Mouse (Mus musculus): ENCODE data around the gene Ppp1r9b. TPM values are rescaled to one million over a fixed set of nuclear protein-coding genes. Genes with fewer than 3 reads are reported as not detected.

Ppp1r9b gene
- polyA plus RNA-seq, 1 experiment from 2014 or later = 11.8 TPM

GRCm38 (mm10) chr11:94985140-94985539 lies 5.7 kb upstream of the Ppp1r9b start:
- H3K27me3 ChIP-seq (ENCODE audit: insufficient read depth, poor library complexity, severe bottlenecking) = no peaks in the 10 kb centered on the region
- H3K9me3 ChIP-seq = no peaks in the 10 kb centered on the region
- H3K27ac ChIP-seq = 0 out of 2 replicates have a peak overlapping the region, but pooled peaks have one; percentile 2
- H3K36me3 ChIP-seq = no peaks in the 10 kb centered on the region
- WGBS = 44% methylated on average over 1 of the region's 1 CpGs
- no peak for DNase-seq (ENCODE audit: low spot score)
- peaks cover 45% of the 10 kb centered on the region for H3K4me1 ChIP-seq (replicated peaks)
- H3K4me3 ChIP-seq = no peak overlapping the region

DNA sequence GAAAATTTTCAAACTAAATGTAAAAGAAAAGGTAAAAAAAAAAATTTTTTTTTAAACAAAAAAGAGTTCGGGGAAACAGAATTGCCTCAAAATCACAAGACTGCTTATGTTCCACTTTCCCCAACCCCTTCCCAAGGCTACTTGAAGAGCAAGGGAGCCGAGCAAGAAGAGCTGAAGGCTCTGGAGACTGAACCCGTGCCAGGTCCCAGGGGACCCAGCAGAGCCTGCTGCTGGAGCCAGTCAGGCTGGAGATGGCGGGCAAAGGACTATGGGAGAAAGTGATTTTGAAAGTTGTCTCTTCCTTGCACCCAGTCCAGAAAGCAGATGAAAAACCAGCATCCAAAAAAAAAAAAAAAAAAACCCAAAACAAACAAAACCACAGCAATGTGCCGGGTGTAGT lies 5.0 kb upstream of the Ppp1r9b start:
- H3K36me3 ChIP-seq = no peaks in the 10 kb centered on the region
- DNase-seq (ENCODE audit: low spot score) = no peak
- peaks cover 52% of the 10 kb centered on the region for H3K4me1 ChIP-seq (replicated peaks)
- H3K9me3 ChIP-seq = no peaks in the 10 kb centered on the region
- 78% methylated on average over 5 of the region's 5 CpGs for WGBS
- no peaks in the 10 kb centered on the region for H3K27me3 ChIP-seq (ENCODE audit: insufficient read depth, poor library complexity, severe bottlenecking)
- H3K27ac ChIP-seq = no peak overlapping the region
- no peak overlapping the region for H3K4me3 ChIP-seq

- Histone ChIP-seq H3K27ac (0 out of 2 replicates have a peak overlapping the region, but pooled peaks have one; percentile 75), H3K9me3 (no peaks in the 10 kb centered on the region), H3K4me1 (replicated peaks) (peaks cover 53% of the 10 kb centered on the region), H3K27me3 (ENCODE audit: insufficient read depth, poor library complexity, severe bottlenecking) (no peaks in the 10 kb centered on the region), H3K4me3 (no peak overlapping the region), H3K36me3 (no peaks in the 10 kb centered on the region)
- DNase-seq (ENCODE audit: low spot score) = no peak
- 75% methylated on average over 2 of the region's 2 CpGs for WGBS
Observed at GRCm38 (mm10) chr11:94986435-94986834, 4.4 kb upstream of the Ppp1r9b start.

DNA sequence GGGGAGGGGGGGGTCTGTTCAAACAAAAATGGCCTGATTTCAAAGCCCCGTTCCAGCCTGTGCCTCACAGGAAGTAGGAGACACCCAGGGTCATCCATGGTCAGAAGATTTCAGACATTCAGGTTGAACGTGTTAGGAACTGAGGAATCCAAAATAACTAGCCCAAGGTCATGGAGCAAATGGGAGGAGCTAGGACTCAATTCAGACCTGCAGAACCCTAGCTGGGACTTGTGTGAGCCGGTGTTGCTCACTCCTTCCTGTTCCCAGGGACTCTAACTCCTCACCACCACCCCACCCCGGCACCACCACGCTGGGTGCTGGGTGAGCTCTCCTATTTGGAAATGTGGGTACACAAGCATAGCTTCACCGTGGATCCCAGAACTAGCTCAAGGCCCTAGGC lies 3.5 kb upstream of the Ppp1r9b start:
- Histone ChIP-seq H3K27ac (peak overlapping the region; percentile 75), H3K27me3 (ENCODE audit: insufficient read depth, poor library complexity, severe bottlenecking) (no peaks in the 10 kb centered on the region), H3K4me1 (replicated peaks) (peaks cover 62% of the 10 kb centered on the region), H3K36me3 (no peaks in the 10 kb centered on the region), H3K4me3 (no peak overlapping the region), H3K9me3 (no peaks in the 10 kb centered on the region)
- 52% methylated on average over 6 of the region's 6 CpGs for WGBS
- no peak for DNase-seq (ENCODE audit: low spot score)

GRCm38 (mm10) chr11:94987851-94988250 lies 3.0 kb upstream of the Ppp1r9b start:
- DNase-seq (ENCODE audit: low spot score) = no peak
- Histone ChIP-seq H3K4me1 (replicated peaks) (peaks cover 67% of the 10 kb centered on the region), H3K36me3 (no peaks in the 10 kb centered on the region), H3K4me3 (no peak overlapping the region), H3K27ac (peak overlapping the region; percentile 75; the same call in 1 of the 2 replicates), H3K9me3 (no peaks in the 10 kb centered on the region), H3K27me3 (ENCODE audit: insufficient read depth, poor library complexity, severe bottlenecking) (no peaks in the 10 kb centered on the region)
- 83% methylated on average over 8 of the region's 8 CpGs for whole genome bisulfite sequencing

- H3K27me3 ChIP-seq (ENCODE audit: insufficient read depth, poor library complexity, severe bottlenecking) = no peaks in the 10 kb centered on the region
- H3K4me1 ChIP-seq (replicated peaks) = peaks cover 79% of the 10 kb centered on the region
- peak overlapping the region; percentile 96 for H3K4me3 ChIP-seq
- H3K9me3 ChIP-seq = no peaks in the 10 kb centered on the region
- H3K27ac ChIP-seq = peak overlapping the region; percentile 98
- WGBS = 21% methylated on average over 10 of the region's 10 CpGs
- peak; percentile 22 for DNase-seq (ENCODE audit: low spot score)
- H3K36me3 ChIP-seq = peaks cover 3% of the 10 kb centered on the region; the same call in 1 of the 2 replicates
Observed at GRCm38 (mm10) chr11:94988780-94989561, 1.9 kb upstream of the Ppp1r9b start.

- H3K36me3 ChIP-seq = peaks cover 6% of the 10 kb centered on the region
- H3K4me1 ChIP-seq (replicated peaks) = peaks cover 85% of the 10 kb centered on the region
- no peaks in the 10 kb centered on the region for H3K9me3 ChIP-seq
- WGBS = under 1% methylated on average over 12 of the region's 12 CpGs
- H3K27ac ChIP-seq = peak overlapping the region; percentile 98
- peak overlapping the region; percentile 96 for H3K4me3 ChIP-seq
- peak; percentile 91 for DNase-seq (ENCODE audit: low spot score)
- H3K27me3 ChIP-seq (ENCODE audit: insufficient read depth, poor library complexity, severe bottlenecking) = no peaks in the 10 kb centered on the region
Observed at GRCm38 (mm10) chr11:94989562-94990017, 1.2 kb upstream of the Ppp1r9b start.

- DNase-seq (ENCODE audit: low spot score) = no peak
- peaks cover 13% of the 10 kb centered on the region for H3K36me3 ChIP-seq
- peaks cover 89% of the 10 kb centered on the region for H3K4me1 ChIP-seq (replicated peaks)
- H3K9me3 ChIP-seq = no peaks in the 10 kb centered on the region
- WGBS = 47% methylated on average over 6 of the region's 6 CpGs
- H3K4me3 ChIP-seq = peak overlapping the region; percentile 96
- peak overlapping the region; percentile 98 for H3K27ac ChIP-seq
- no peaks in the 10 kb centered on the region for H3K27me3 ChIP-seq (ENCODE audit: insufficient read depth, poor library complexity, severe bottlenecking)
Observed at GRCm38 (mm10) chr11:94990102-94990748, 610 bp upstream of the Ppp1r9b start.

DNA sequence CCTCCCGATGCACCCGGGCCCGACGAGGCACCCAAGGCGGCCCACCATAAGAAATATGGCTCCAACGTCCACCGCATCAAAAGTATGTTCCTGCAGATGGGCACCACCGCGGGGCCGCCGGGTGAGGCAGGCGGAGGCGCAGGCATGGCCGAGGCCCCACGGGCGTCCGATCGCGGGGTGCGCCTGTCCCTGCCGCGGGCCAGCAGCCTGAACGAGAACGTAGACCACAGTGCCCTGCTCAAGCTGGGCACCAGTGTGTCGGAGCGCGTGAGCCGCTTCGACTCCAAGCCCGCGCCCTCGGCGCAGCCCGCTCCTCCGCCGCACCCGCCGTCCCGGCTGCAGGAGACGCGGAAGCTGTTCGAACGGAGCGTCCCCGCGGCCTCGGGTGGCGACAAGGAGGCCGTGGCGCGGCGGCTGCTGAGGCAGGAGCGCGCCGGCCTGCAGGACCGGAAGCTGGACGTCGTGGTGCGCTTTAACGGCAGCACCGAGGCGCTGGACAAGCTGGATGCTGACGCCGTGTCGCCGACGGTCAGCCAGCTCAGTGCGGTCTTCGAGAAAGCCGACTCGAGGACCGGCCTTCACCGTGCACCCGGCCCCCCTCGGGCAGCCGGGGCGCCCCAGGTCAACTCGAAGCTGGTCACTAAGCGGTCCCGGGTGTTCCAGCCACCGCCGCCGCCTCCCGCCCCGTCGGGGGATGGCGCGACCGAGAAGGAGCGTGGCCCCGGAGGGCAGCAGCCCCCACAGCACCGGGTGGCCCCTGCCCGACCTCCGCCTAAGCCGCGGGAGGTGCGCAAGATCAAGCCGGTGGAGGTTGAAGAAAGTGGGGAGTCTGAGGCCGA lies 1.0 kb downstream of the Ppp1r9b start:
- Histone ChIP-seq H3K36me3 (peaks cover 27% of the 10 kb centered on the region), H3K27ac (peak overlapping the region; percentile 98), H3K9me3 (no peaks in the 10 kb centered on the region), H3K4me3 (peak overlapping the region; percentile 96), H3K4me1 (replicated peaks) (peaks cover 94% of the 10 kb centered on the region), H3K27me3 (ENCODE audit: insufficient read depth, poor library complexity, severe bottlenecking) (no peaks in the 10 kb centered on the region)
- under 1% methylated on average over 99 of the region's 99 CpGs for WGBS
- peak; percentile 62 for DNase-seq (ENCODE audit: low spot score)

DNA sequence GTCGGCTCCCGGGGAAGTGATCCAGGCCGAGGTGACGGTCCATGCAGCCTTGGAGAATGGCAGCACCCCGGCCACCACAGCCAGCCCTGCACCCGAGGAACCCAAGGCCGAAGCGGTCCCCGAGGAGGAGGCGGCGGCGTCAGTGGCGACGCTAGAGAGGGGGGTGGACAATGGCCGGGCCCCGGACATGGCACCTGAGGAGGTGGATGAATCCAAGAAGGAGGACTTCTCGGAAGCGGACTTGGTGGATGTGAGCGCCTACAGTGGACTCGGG lies 1.6 kb downstream of the Ppp1r9b start:
- H3K27me3 ChIP-seq (ENCODE audit: insufficient read depth, poor library complexity, severe bottlenecking) = no peaks in the 10 kb centered on the region
- H3K4me3 ChIP-seq = peak overlapping the region; percentile 96
- peak overlapping the region; percentile 98 for H3K27ac ChIP-seq
- H3K9me3 ChIP-seq = no peaks in the 10 kb centered on the region
- DNase-seq (ENCODE audit: low spot score) = no peak
- WGBS = under 1% methylated on average over 20 of the region's 20 CpGs
- peaks cover 33% of the 10 kb centered on the region for H3K36me3 ChIP-seq
- H3K4me1 ChIP-seq (replicated peaks) = peaks cover 90% of the 10 kb centered on the region

GRCm38 (mm10) chr11:94992754-94993606 lies 2.1 kb downstream of the Ppp1r9b start:
- peak; percentile 35 for DNase-seq (ENCODE audit: low spot score)
- Histone ChIP-seq H3K27me3 (ENCODE audit: insufficient read depth, poor library complexity, severe bottlenecking) (no peaks in the 10 kb centered on the region), H3K4me1 (replicated peaks) (peaks cover 90% of the 10 kb centered on the region), H3K36me3 (peaks cover 38% of the 10 kb centered on the region), H3K27ac (peak overlapping the region; percentile 98), H3K9me3 (no peaks in the 10 kb centered on the region), H3K4me3 (peak overlapping the region; percentile 96)
- 2% methylated on average over 22 of the region's 22 CpGs for WGBS

DNA sequence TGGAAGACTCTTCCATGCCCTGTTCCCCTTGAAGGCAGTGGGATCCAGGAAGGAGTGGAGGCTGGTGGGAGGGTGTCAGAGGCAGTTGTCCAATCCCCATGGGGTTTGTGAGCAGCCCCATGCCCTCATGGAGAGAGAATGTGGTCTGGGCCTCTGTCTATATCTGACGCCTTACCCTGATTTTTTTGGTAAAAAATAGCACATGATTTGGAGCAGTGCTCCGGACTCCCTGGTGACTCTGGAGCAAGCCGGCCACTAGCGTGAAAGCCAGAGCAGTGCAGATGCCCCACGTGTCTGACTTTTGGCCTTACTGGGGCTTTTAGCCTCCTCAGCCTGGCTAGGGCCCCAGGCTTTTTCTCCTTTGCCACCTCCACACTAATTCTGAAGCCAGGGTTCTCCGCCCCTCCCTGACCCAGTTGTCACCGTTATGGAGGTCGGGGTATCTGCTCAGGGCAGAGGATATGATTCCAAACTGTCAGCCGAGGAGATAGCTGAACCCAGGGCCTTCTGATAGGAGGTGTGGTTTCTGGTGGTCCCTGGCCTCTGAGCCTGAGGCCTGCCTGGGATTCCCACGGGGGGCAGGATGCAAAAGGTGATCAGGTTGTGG lies 3.5 kb downstream of the Ppp1r9b start:
- H3K4me1 ChIP-seq (replicated peaks) = peaks cover 84% of the 10 kb centered on the region
- no peak for DNase-seq (ENCODE audit: low spot score)
- H3K27ac ChIP-seq = peak overlapping the region; percentile 98

More for the DNA sequence above, 3.5 kb downstream of the Ppp1r9b start:
- no peaks in the 10 kb centered on the region for H3K9me3 ChIP-seq
- H3K27me3 ChIP-seq (ENCODE audit: insufficient read depth, poor library complexity, severe bottlenecking) = no peaks in the 10 kb centered on the region
- peak overlapping the region; percentile 96 for H3K4me3 ChIP-seq
- WGBS = 61% methylated on average over 10 of the region's 10 CpGs
- H3K36me3 ChIP-seq = peaks cover 52% of the 10 kb centered on the region
